Mouse (Mus musculus): Measurements from ENCODE around the gene Ift122. TPM values are rescaled to one million over a fixed set of nuclear protein-coding genes. Genes with fewer than 3 reads are reported as not detected.

The Ift122 gene
- 10 to 100 TPM in 1 of 2 experiments, 1 to 10 TPM in 1; 8.1 to 36.0 TPM for polyA plus RNA-seq (2012; fragmentation: generic; extraction: Trizol)

DNA sequence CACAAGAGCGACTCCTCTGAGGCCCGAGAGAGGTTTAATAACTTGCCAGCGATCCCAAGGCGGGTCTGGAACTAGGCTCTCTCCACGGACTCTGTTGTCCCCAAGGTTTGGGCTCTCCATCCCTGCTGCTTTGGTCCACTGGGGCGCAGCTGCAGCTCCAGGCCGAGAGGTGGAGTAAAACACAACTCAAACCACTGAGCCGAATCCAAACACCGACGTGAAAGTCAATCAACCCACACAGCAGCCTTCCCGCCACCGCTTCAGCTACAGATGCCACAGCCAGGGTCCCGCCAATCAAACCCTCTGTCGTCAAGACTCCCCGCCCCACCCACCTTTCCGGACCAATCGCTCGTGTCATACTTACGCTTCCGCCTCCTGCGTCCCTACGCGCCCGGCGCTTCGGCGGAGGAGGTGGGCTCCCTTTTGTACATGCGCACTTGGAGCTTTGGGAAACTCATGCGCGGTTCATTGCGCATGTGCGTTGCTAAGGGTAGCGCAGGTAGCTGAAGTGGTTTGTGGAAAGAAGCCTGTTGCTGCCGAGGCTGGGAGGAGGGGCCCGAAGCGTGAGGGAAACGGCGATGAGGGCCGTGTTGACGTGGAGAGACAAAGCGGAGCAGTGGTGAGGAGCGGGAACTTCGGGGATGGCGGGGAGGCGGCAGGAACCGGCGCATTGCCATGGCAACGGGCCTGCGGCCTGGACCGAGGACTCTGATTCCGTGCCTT, at the start of gene Ift122, which contains the start of gene Mbd4:
Ift122 (plus strand) TSS at position 380 of the 723 bp plus-strand sequence.
Mbd4 (minus strand) TSS at position 281 of the 723 bp plus-strand sequence.

DNA sequence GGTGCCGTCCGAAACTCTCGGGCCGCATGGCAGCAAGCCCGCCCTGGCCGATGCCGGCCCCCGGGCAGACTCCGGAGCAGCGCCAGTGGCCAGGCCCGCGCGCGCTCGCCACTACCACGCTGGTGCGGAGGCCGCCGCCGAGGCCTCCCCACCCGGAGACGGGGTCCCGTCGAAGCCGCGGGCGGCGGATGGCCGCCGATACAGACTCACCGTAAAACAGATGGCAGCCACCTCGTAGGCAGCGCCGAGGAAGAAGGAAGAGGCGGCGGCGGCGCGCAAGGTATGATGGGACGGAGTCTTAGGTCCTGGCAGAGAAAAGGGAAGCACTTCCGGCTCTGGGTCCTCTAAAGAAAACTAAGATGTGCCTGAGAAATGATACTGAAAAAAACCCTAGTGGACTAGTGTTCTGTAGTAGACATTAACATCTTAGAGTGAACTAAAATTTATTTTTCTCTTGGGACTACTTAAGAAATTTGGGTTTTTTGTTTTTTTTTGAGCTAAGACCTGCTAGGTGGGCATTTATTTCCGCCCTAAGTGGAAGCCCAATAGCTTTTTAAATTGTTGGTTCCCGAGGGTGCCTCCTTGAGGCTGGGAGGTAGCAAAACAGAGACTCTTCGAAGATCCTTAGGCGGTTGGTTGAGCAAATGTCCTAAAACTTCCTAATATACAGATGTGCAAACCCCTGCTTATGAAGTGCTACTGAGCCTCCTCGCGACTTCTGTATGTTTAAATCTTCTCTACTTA, 44.6 kb upstream of the Ift122 start, which contains the start of gene Rpl32:
Rpl32 (minus strand) TSS at position 260 of the 744 bp plus-strand sequence.

GRCm38 (mm10) chr6:115838161-115838597, 15.1 kb upstream of the Ift122 start, which contains the start of gene Efcab12:
Efcab12 (minus strand) TSS chr6:115838412.

DNA sequence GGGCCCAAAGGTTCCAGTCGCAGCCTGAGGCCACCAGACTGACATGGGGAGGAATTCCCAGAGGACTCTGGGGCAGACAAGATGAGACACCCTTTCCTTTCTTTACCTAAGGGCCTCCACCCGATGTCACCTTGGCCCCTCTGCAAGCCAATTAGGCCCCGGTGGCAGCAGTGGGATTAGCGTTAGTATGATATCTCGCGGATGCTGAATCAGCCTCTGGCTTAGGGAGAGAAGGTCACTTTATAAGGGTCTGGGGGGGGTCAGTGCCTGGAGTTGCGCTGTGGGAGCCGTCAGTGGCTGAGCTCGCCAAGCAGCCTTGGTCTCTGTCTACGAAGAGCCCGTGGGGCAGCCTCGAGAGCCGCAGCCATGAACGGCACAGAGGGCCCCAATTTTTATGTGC, 78.4 kb downstream of the Ift122 start, which contains the start of gene Rho:
Rho (plus strand) TSS at position 110 of the 400 bp plus-strand sequence.

DNA sequence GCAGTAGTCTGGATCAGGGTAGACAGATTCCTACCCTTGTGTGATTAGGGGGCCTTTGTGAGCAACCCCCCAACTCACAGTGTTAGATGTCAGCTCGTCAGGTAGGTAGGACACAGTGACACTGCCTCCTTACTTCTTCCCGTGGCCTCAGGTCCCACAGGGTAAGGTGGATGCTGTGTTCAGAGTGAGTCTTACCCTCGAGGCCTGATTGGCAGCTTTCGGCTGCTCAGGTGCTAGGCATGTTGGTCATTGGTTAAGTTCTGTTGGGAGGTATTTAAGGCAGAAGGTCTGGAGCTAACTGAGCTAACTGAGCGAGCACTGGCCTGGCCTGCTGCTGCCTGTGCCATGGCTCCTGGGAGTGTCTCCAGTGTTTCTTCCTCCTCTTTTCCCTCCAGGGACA, 91.4 kb downstream of the Ift122 start, which contains the start of gene H1foo:
H1foo (plus strand) TSS at position 301 of the 400 bp plus-strand sequence.

Other genes with a start within 250 kb of the Ift122 start
- gene Raf1, start 176.8 kb upstream of the Ift122 start, polyA plus RNA-seq (2012; fragmentation: generic; extraction: Trizol), result 10 to 100 TPM; 22.8 to 56.6 TPM
- under 1 TPM in 1 of 2 experiments, not detected in 1; 0.06 TPM for gene Tmem40, start 91.1 kb upstream of the Ift122 start, polyA plus RNA-seq (2012; fragmentation: generic; extraction: Trizol)
- gene Cand2, start 78.9 kb upstream of the Ift122 start, polyA plus RNA-seq (2012; fragmentation: generic; extraction: Trizol), result 1 to 10 TPM in 1 of 2 experiments, under 1 TPM in 1; 0.88 to 3.7 TPM
- 1,000 to 10,000 TPM; 6,992 to 7,807 TPM for gene Rpl32, start 44.7 kb upstream of the Ift122 start, polyA plus RNA-seq (2012; fragmentation: generic; extraction: Trizol)
- gene Efcab12, start 15.1 kb upstream of the Ift122 start, polyA plus RNA-seq (2012; fragmentation: generic; extraction: Trizol), result under 1 TPM in 1 of 2 experiments, not detected in 1; 0.02 TPM
- 1 to 10 TPM in 1 of 2 experiments, under 1 TPM in 1; 0.18 to 1.3 TPM for gene Mbd4, start 99 bp upstream of the Ift122 start, polyA plus RNA-seq (2012; fragmentation: generic; extraction: Trizol)
- gene Rho, start 78.3 kb downstream of the Ift122 start, polyA plus RNA-seq (2012; fragmentation: generic; extraction: Trizol), result under 1 TPM; 0.04 to 0.58 TPM
- gene H1foo, start 91.5 kb downstream of the Ift122 start, polyA plus RNA-seq (2012; fragmentation: generic; extraction: Trizol), result not detected
- 10 to 100 TPM; 10.3 to 76.4 TPM for gene Plxnd1, start 141.5 kb downstream of the Ift122 start, polyA plus RNA-seq (2012; fragmentation: generic; extraction: Trizol)

All from C3H10T1/2 (cell line).